Mouse (Mus musculus) forebrain, embryonic 13.5 days (tissue): ENCODE results near the gene Olfr1222. TPM values are rescaled to one million over a fixed set of nuclear protein-coding genes. Genes with fewer than 3 reads are reported as not detected.

Source experiments
- polyA plus RNA-seq: library from polyadenylated mRNA; unstranded; fragments of >200 nt; fragmentation: Nextera tagmentation; extraction: Ambion mirVana; gene quantifications from 2 replicates; pipeline ENCODE4 v1.2.1, GENCODE M21; 2015

Gene Olfr1222
- polyA plus RNA-seq, 1 experiment from 2014 or later, result not detected

Other genes starting within 250 kb of the Olfr1222 start
- not detected in 2 replicates for gene Olfr1208, start 230.7 kb downstream of the Olfr1222 start, polyA plus RNA-seq
- gene Olfr1209, start 217.9 kb downstream of the Olfr1222 start, polyA plus RNA-seq, result not detected in 2 replicates
- not detected in 2 replicates for gene Olfr1211, start 194.9 kb downstream of the Olfr1222 start, polyA plus RNA-seq
- gene Olfr1212, start 179.1 kb downstream of the Olfr1222 start, polyA plus RNA-seq, result not detected in 2 replicates
- gene Gm13762, start 152.8 kb downstream of the Olfr1222 start, polyA plus RNA-seq, result not detected in 2 replicates
- gene Olfr1214, start 140.4 kb downstream of the Olfr1222 start, polyA plus RNA-seq, result not detected in 2 replicates
- gene Olfr1215, start 126.1 kb downstream of the Olfr1222 start, polyA plus RNA-seq, result not detected in 2 replicates
- not detected in 2 replicates for gene Olfr1216, start 114.7 kb downstream of the Olfr1222 start, polyA plus RNA-seq
- gene Olfr1217, start 101.0 kb downstream of the Olfr1222 start, polyA plus RNA-seq, result not detected in 2 replicates
- not detected in 2 replicates for gene Olfr1218, start 71.9 kb downstream of the Olfr1222 start, polyA plus RNA-seq
- not detected in 2 replicates for gene Olfr1219, start 49.5 kb downstream of the Olfr1222 start, polyA plus RNA-seq
- gene Olfr1220, start 26.2 kb downstream of the Olfr1222 start, polyA plus RNA-seq, result not detected in 2 replicates
- not detected in 2 replicates for gene Olfr1221, start 15.8 kb downstream of the Olfr1222 start, polyA plus RNA-seq
- gene Olfr1223, start 18.5 kb upstream of the Olfr1222 start, polyA plus RNA-seq, result not detected in 2 replicates
- gene Olfr1224-ps1, start 31.0 kb upstream of the Olfr1222 start, polyA plus RNA-seq, result not detected in 2 replicates
- gene Olfr1225, start 41.6 kb upstream of the Olfr1222 start, polyA plus RNA-seq, result not detected in 2 replicates
- gene Olfr1226, start 67.0 kb upstream of the Olfr1222 start, polyA plus RNA-seq, result not detected in 2 replicates
- not detected in 2 replicates for gene Olfr1228, start 121.0 kb upstream of the Olfr1222 start, polyA plus RNA-seq
- gene Olfr1229, start 155.0 kb upstream of the Olfr1222 start, polyA plus RNA-seq, result not detected in 2 replicates
- gene Olfr1230, start 164.2 kb upstream of the Olfr1222 start, polyA plus RNA-seq, result not detected in 2 replicates
- gene Olfr1231, start 174.0 kb upstream of the Olfr1222 start, polyA plus RNA-seq, result not detected in 2 replicates
- not detected in 2 replicates for gene Olfr1232, start 196.6 kb upstream of the Olfr1222 start, polyA plus RNA-seq
- not detected in 2 replicates for gene Olfr1233, start 209.3 kb upstream of the Olfr1222 start, polyA plus RNA-seq
- not detected in 2 replicates for gene Olfr1234, start 231.8 kb upstream of the Olfr1222 start, polyA plus RNA-seq